Mouse (Mus musculus): Measurements from ENCODE around the gene Was. TPM values are rescaled to one million over a fixed set of nuclear protein-coding genes. Genes with fewer than 3 reads are reported as not detected.

The Was gene
- polyA plus RNA-seq, 1 experiment from 2014 or later: 0.32 TPM

DNA sequence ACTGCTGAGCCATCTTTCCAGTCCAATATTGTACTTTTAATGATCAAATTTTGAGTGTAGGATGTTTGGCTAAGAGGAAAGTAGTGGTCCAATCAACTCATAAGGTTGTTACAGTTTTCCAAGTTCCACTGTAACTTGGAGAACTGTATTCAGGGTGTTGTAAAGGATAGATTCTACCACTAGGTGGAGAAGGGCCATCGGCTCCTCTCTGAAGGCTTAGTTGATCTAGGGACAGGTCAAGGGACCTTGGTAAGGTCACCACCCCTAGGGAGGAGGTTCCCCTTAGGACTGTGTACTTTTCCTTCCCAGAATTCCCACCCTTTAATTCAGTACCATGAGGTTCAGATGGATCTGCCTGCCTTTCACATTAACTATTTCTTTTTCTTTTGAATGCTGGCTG lies 57.3 kb downstream of the Was start:
- no peak overlapping the region for H3K4me3 ChIP-seq (ENCODE audit: low read depth, low read length)
- H3K27ac ChIP-seq (ENCODE audit: low read depth, low read length): no peak overlapping the region
- no peak for DNase-seq (ENCODE audit: low spot score)
- no peaks in the 10 kb centered on the region for H3K4me1 ChIP-seq (ENCODE audit: control insufficient read depth, insufficient read depth, low read length)
- WGBS: 77% methylated on average over 1 of the region's 1 CpGs
- ATAC-seq (ENCODE audit: insufficient read depth, low FRiP score, low TSS enrichment): no peak
- no peaks in the 10 kb centered on the region for H3K36me3 ChIP-seq (ENCODE audit: control insufficient read depth, insufficient read depth, low read length)
- no peak overlapping the region for H3K4me2 ChIP-seq (ENCODE audit: low read depth)
- no peaks in the 10 kb centered on the region for H3K27me3 ChIP-seq (ENCODE audit: control insufficient read depth, insufficient read depth, low read length)
- no peaks in the 10 kb centered on the region for H3K9me3 ChIP-seq (ENCODE audit: control insufficient read depth, low read length)
- no peak overlapping the region for H3K9ac ChIP-seq (ENCODE audit: low read length)

Other genes with a start within 250 kb of the Was start
- gene Otud5, start 249.1 kb downstream of the Was start, polyA plus RNA-seq (2014; fragmentation: Nextera tagmentation; extraction: Ambion mirVana): 35.9 and 40.8 TPM in 2 replicates
- gene Pim2, start 212.2 kb downstream of the Was start, polyA plus RNA-seq (2014; fragmentation: Nextera tagmentation; extraction: Ambion mirVana): 5.9 and 7.8 TPM in 2 replicates
- gene Slc35a2, start 206.5 kb downstream of the Was start, polyA plus RNA-seq (2014; fragmentation: Nextera tagmentation; extraction: Ambion mirVana): 13.8 and 15.3 TPM in 2 replicates
- gene Pqbp1, start 191.2 kb downstream of the Was start, polyA plus RNA-seq (2014; fragmentation: Nextera tagmentation; extraction: Ambion mirVana): 137 and 143 TPM in 2 replicates
- gene Timm17b, start 191.1 kb downstream of the Was start, polyA plus RNA-seq (2014; fragmentation: Nextera tagmentation; extraction: Ambion mirVana): 171 and 184 TPM in 2 replicates
- gene Gm10491, start 182.7 kb downstream of the Was start, polyA plus RNA-seq (2014; fragmentation: Nextera tagmentation; extraction: Ambion mirVana): not detected in 2 replicates
- gene Gm10490, start 181.0 kb downstream of the Was start, polyA plus RNA-seq (2014; fragmentation: Nextera tagmentation; extraction: Ambion mirVana): not detected in 2 replicates
- 29.6 and 33.1 TPM in 2 replicates for gene Pcsk1n, start 170.7 kb downstream of the Was start, polyA plus RNA-seq (2014; fragmentation: Nextera tagmentation; extraction: Ambion mirVana)
- gene Eras, start 161.9 kb downstream of the Was start, polyA plus RNA-seq (2014; fragmentation: Nextera tagmentation; extraction: Ambion mirVana): not detected in 2 replicates
- 51.6 and 53.6 TPM in 2 replicates for gene Hdac6, start 142.6 kb downstream of the Was start, polyA plus RNA-seq (2014; fragmentation: Nextera tagmentation; extraction: Ambion mirVana)
- 4.7 and 4.9 TPM in 2 replicates for gene Gata1, start 112.4 kb downstream of the Was start, polyA plus RNA-seq (2014; fragmentation: Nextera tagmentation; extraction: Ambion mirVana)
- not detected in 2 replicates for gene Glod5, start 72.0 kb downstream of the Was start, polyA plus RNA-seq (2014; fragmentation: Nextera tagmentation; extraction: Ambion mirVana)
- 82.5 and 84.8 TPM in 2 replicates for gene Suv39h1, start 15.7 kb downstream of the Was start, polyA plus RNA-seq (2014; fragmentation: Nextera tagmentation; extraction: Ambion mirVana)
- 25.6 and 27.3 TPM in 2 replicates for gene Wdr13, start 42.4 kb upstream of the Was start, polyA plus RNA-seq (2014; fragmentation: Nextera tagmentation; extraction: Ambion mirVana)
- gene Rbm3, start 55.4 kb upstream of the Was start, polyA plus RNA-seq (2014; fragmentation: Nextera tagmentation; extraction: Ambion mirVana): 400 and 423 TPM in 2 replicates
- 13.5 and 14.8 TPM in 2 replicates for gene Tbc1d25, start 85.7 kb upstream of the Was start, polyA plus RNA-seq (2014; fragmentation: Nextera tagmentation; extraction: Ambion mirVana)
- 34.5 and 34.9 TPM in 2 replicates for gene Ebp, start 103.0 kb upstream of the Was start, polyA plus RNA-seq (2014; fragmentation: Nextera tagmentation; extraction: Ambion mirVana)
- gene Porcn, start 116.0 kb upstream of the Was start, polyA plus RNA-seq (2014; fragmentation: Nextera tagmentation; extraction: Ambion mirVana): 23.8 and 24.6 TPM in 2 replicates
- gene Ftsj1, start 161.9 kb upstream of the Was start, polyA plus RNA-seq (2014; fragmentation: Nextera tagmentation; extraction: Ambion mirVana): 48.0 and 55.7 TPM in 2 replicates
- gene Slc38a5, start 180.6 kb upstream of the Was start, polyA plus RNA-seq (2014; fragmentation: Nextera tagmentation; extraction: Ambion mirVana): 3.8 and 4.5 TPM in 2 replicates
- not detected in 2 replicates for gene Ssxb10, start 236.9 kb upstream of the Was start, polyA plus RNA-seq (2014; fragmentation: Nextera tagmentation; extraction: Ambion mirVana)